Comparison of ENCODE assay signal across 8 mouse cellular contexts in genomic region chr5:107167872-107168300, GRCm38 (mm10).
DNase-seq lines count a peak whose midpoint lies in the region; ATAC-seq and TF ChIP-seq lines count a peak whose summit lies in the region.

No protein-coding gene starts in this region.

- TF ChIP-seq CTCF in gastrocnemius, adult 2 months (IDR thresholded peaks at IDR 0.05): no peak

- peak overlapping the region; percentile 66 for H3K4me3 ChIP-seq in gastrocnemius, adult 2 months
- H3K4me3 ChIP-seq in hindbrain, embryonic 14.5 days (replicated peaks; ENCODE audit: low read length): no peak overlapping the region
- H3K4me3 ChIP-seq in lung, embryonic 16.5 days (ENCODE audit: low read length): peak overlapping the region; percentile 21

- peak overlapping the region; percentile 13 for H3K4me2 ChIP-seq in hindbrain, embryonic 14.5 days (replicated peaks)
- H3K4me2 ChIP-seq in lung, embryonic 16.5 days (ENCODE audit: low read depth, low read length): peak overlapping the region; percentile 46

- H3K36me3 ChIP-seq in hindbrain, embryonic 14.5 days (replicated peaks; ENCODE audit: control insufficient read depth, insufficient read depth): no peaks in the 10 kb centered on the region
- H3K36me3 ChIP-seq in lung, embryonic 16.5 days (ENCODE audit: control insufficient read depth, insufficient read depth, low read length): no peaks in the 10 kb centered on the region

- H3K9me3 ChIP-seq in hindbrain, embryonic 14.5 days (ENCODE audit: control insufficient read depth, low read length): no peaks in the 10 kb centered on the region
- no peaks in the 10 kb centered on the region for H3K9me3 ChIP-seq in lung, embryonic 16.5 days (ENCODE audit: control insufficient read depth, low read length)

- no peaks in the 10 kb centered on the region for H3K27me3 ChIP-seq in hindbrain, embryonic 14.5 days (ENCODE audit: control insufficient read depth, insufficient read depth, low read length)
- no peaks in the 10 kb centered on the region for H3K27me3 ChIP-seq in lung, embryonic 16.5 days (ENCODE audit: control insufficient read depth, insufficient read depth, low read depth, low read length)

- ATAC-seq in hindbrain, embryonic 14.5 days (ENCODE audit: low FRiP score): peak; percentile 66; the same call in 1 of the 2 replicates
- ATAC-seq in lung, embryonic 16.5 days (ENCODE audit: low read depth): peak; percentile 89
- no peak for ATAC-seq in inflammation-experienced regulatory T-cells, adult 6 months

- 30% methylated on average over 8 of the region's 8 CpGs for WGBS in hindbrain, embryonic 14.5 days
- 13% methylated on average over 8 of the region's 8 CpGs for WGBS in lung, embryonic 16.5 days

- peaks cover 7% of the 10 kb centered on the region; the same call in 1 of the 2 replicates for H3K4me1 ChIP-seq in hindbrain, embryonic 14.5 days (replicated peaks; ENCODE audit: control insufficient read depth, insufficient read depth, low read length)
- peaks cover 27% of the 10 kb centered on the region for H3K4me1 ChIP-seq in lung, embryonic 16.5 days (replicated peaks; ENCODE audit: control insufficient read depth, insufficient read depth, low read length)

- peak overlapping the region; percentile 84 for H3K27ac ChIP-seq in gastrocnemius, adult 2 months
- no peak overlapping the region for H3K27ac ChIP-seq in hindbrain, embryonic 14.5 days
- peak overlapping the region; percentile 86 for H3K27ac ChIP-seq in lung, embryonic 16.5 days (ENCODE audit: low read length)

- intact Hi-C loops in gastrocnemius, adult 2 months (cut with DNase I): loop anchor here (5.0 to 10.0 kb wide), 3 partner anchors 41 to 173 kb away; partner anchors contain the start of gene Tgfbr3

- DNase-seq in adrenal gland, adult 18-20 months (ENCODE audit: low spot score in 2 of 2): peak; percentile 61 to 63
- DNase-seq in cerebellum, postnatal 25 days: peak; percentile 69 to 76
- peak; percentile 89 for DNase-seq in gastrocnemius, adult 2 months
- peak; percentile 80 for DNase-seq in hindbrain, embryonic 14.5 days (ENCODE audit: low spot score)
- peak; percentile 36 to 67 for DNase-seq in layer of hippocampus, postnatal 10 days (ENCODE audit: low spot score in 2 of 2)
- peak; percentile 95 for DNase-seq in skeletal muscle tissue, adult 2 months (ENCODE audit: low read depth, low spot score)

- H3K9ac ChIP-seq in hindbrain, embryonic 14.5 days: no peak overlapping the region
- H3K9ac ChIP-seq in lung, embryonic 16.5 days (ENCODE audit: low read length): peak overlapping the region; percentile 29
